Mouse (Mus musculus): ENCODE data around the gene Prpsap2. TPM values are rescaled to one million over a fixed set of nuclear protein-coding genes. Genes with fewer than 3 reads are reported as not detected.

The Prpsap2 gene
- polyA plus RNA-seq, 1 experiment = 6.4 TPM

GRCm38 (mm10) chr11:61760518-61760917 is 1.4 kb downstream of the Prpsap2 start:
- H3K27ac ChIP-seq (ENCODE audit: insufficient read depth, low read depth, low read length) = no peak overlapping the region
- no peaks in the 10 kb centered on the region for H3K27me3 ChIP-seq (ENCODE audit: control insufficient read depth, insufficient read depth, low read length)
- H3K4me3 ChIP-seq (ENCODE audit: low read depth, low read length) = no peak overlapping the region
- WGBS = 53% methylated on average over 5 of the region's 5 CpGs
- TF ChIP-seq POLR2A (IDR thresholded peaks at IDR 0.05; ENCODE audit: low read depth, low read length) = no peak
- TF ChIP-seq CTCF (IDR thresholded peaks at IDR 0.05; ENCODE audit: extremely low read depth, insufficient read length, insufficient replicate concordance, low read depth, low read length) = no peak
- H3K4me1 ChIP-seq (ENCODE audit: control insufficient read depth, insufficient read depth, insufficient read length, low read length) = peaks cover 5% of the 10 kb centered on the region; the same call in 1 of the 2 replicates
- peaks cover 6% of the 10 kb centered on the region; the same call in 1 of the 2 replicates for H3K36me3 ChIP-seq (ENCODE audit: control insufficient read depth, insufficient read depth, low read length)

GRCm38 (mm10) chr11:61757151-61757550 is 4.7 kb downstream of the Prpsap2 start:
- no peak for TF ChIP-seq POLR2A (IDR thresholded peaks at IDR 0.05; ENCODE audit: low read depth, low read length)
- TF ChIP-seq CTCF (IDR thresholded peaks at IDR 0.05; ENCODE audit: extremely low read depth, insufficient read length, insufficient replicate concordance, low read depth, low read length) = no peak
- 76% methylated on average over 2 of the region's 2 CpGs for WGBS
- H3K27ac ChIP-seq (ENCODE audit: insufficient read depth, low read depth, low read length) = no peak overlapping the region
- H3K27me3 ChIP-seq (ENCODE audit: control insufficient read depth, insufficient read depth, low read length) = no peaks in the 10 kb centered on the region
- H3K36me3 ChIP-seq (ENCODE audit: control insufficient read depth, insufficient read depth, low read length) = peaks cover 28% of the 10 kb centered on the region
- H3K4me3 ChIP-seq (ENCODE audit: low read depth, low read length) = no peak overlapping the region
- peaks cover 5% of the 10 kb centered on the region; the same call in 1 of the 2 replicates for H3K4me1 ChIP-seq (ENCODE audit: control insufficient read depth, insufficient read depth, insufficient read length, low read length)

GRCm38 (mm10) chr11:61751612-61752011 is 10.3 kb downstream of the Prpsap2 start:
- Histone ChIP-seq H3K4me3 (ENCODE audit: low read depth, low read length) (no peak overlapping the region), H3K36me3 (ENCODE audit: control insufficient read depth, insufficient read depth, low read length) (peaks cover 47% of the 10 kb centered on the region), H3K27me3 (ENCODE audit: control insufficient read depth, insufficient read depth, low read length) (no peaks in the 10 kb centered on the region), H3K27ac (ENCODE audit: insufficient read depth, low read depth, low read length) (no peak overlapping the region), H3K4me1 (ENCODE audit: control insufficient read depth, insufficient read depth, insufficient read length, low read length) (no peaks in the 10 kb centered on the region)
- 75% methylated on average over 5 of the region's 5 CpGs for WGBS
- TF ChIP-seq POLR2A (IDR thresholded peaks at IDR 0.05; ENCODE audit: low read depth, low read length) = no peak
- TF ChIP-seq CTCF (IDR thresholded peaks at IDR 0.05; ENCODE audit: extremely low read depth, insufficient read length, insufficient replicate concordance, low read depth, low read length) = peak; percentile 23; the same call in 1 of the 2 replicates

- no peak for TF ChIP-seq CTCF (IDR thresholded peaks at IDR 0.05; ENCODE audit: extremely low read depth, insufficient read length, insufficient replicate concordance, low read depth, low read length)
- no peak for TF ChIP-seq POLR2A (IDR thresholded peaks at IDR 0.05; ENCODE audit: low read depth, low read length)
- H3K36me3 ChIP-seq (ENCODE audit: control insufficient read depth, insufficient read depth, low read length) = peaks cover 41% of the 10 kb centered on the region
- H3K4me1 ChIP-seq (ENCODE audit: control insufficient read depth, insufficient read depth, insufficient read length, low read length) = no peaks in the 10 kb centered on the region
- 60% methylated on average over 3 of the region's 3 CpGs for WGBS
- H3K27me3 ChIP-seq (ENCODE audit: control insufficient read depth, insufficient read depth, low read length) = no peaks in the 10 kb centered on the region
- no peak overlapping the region for H3K4me3 ChIP-seq (ENCODE audit: low read depth, low read length)
- H3K27ac ChIP-seq (ENCODE audit: insufficient read depth, low read depth, low read length) = no peak overlapping the region
Measured at GRCm38 (mm10) chr11:61747161-61747560, 14.7 kb downstream of the Prpsap2 start.

GRCm38 (mm10) chr11:61745781-61746180 is 16.1 kb downstream of the Prpsap2 start:
- Histone ChIP-seq H3K36me3 (ENCODE audit: control insufficient read depth, insufficient read depth, low read length) (peaks cover 41% of the 10 kb centered on the region), H3K4me3 (ENCODE audit: low read depth, low read length) (no peak overlapping the region), H3K27ac (ENCODE audit: insufficient read depth, low read depth, low read length) (no peak overlapping the region), H3K4me1 (ENCODE audit: control insufficient read depth, insufficient read depth, insufficient read length, low read length) (no peaks in the 10 kb centered on the region), H3K27me3 (ENCODE audit: control insufficient read depth, insufficient read depth, low read length) (no peaks in the 10 kb centered on the region)
- no peak for TF ChIP-seq POLR2A (IDR thresholded peaks at IDR 0.05; ENCODE audit: low read depth, low read length)
- no peak for TF ChIP-seq CTCF (IDR thresholded peaks at IDR 0.05; ENCODE audit: extremely low read depth, insufficient read length, insufficient replicate concordance, low read depth, low read length)
- WGBS = 87% methylated on average over 9 of the region's 9 CpGs

GRCm38 (mm10) chr11:61744460-61744859 is 17.4 kb downstream of the Prpsap2 start:
- peaks cover 47% of the 10 kb centered on the region for H3K36me3 ChIP-seq (ENCODE audit: control insufficient read depth, insufficient read depth, low read length)
- 78% methylated on average over 3 of the region's 3 CpGs for WGBS
- H3K4me1 ChIP-seq (ENCODE audit: control insufficient read depth, insufficient read depth, insufficient read length, low read length) = no peaks in the 10 kb centered on the region
- H3K4me3 ChIP-seq (ENCODE audit: low read depth, low read length) = no peak overlapping the region
- no peak for TF ChIP-seq CTCF (IDR thresholded peaks at IDR 0.05; ENCODE audit: extremely low read depth, insufficient read length, insufficient replicate concordance, low read depth, low read length)
- TF ChIP-seq POLR2A (IDR thresholded peaks at IDR 0.05; ENCODE audit: low read depth, low read length) = no peak
- no peaks in the 10 kb centered on the region for H3K27me3 ChIP-seq (ENCODE audit: control insufficient read depth, insufficient read depth, low read length)
- H3K27ac ChIP-seq (ENCODE audit: insufficient read depth, low read depth, low read length) = no peak overlapping the region

GRCm38 (mm10) chr11:61743768-61744167 is 18.1 kb downstream of the Prpsap2 start:
- 90% methylated on average over 3 of the region's 3 CpGs for WGBS
- H3K4me3 ChIP-seq (ENCODE audit: low read depth, low read length) = no peak overlapping the region
- no peak overlapping the region for H3K27ac ChIP-seq (ENCODE audit: insufficient read depth, low read depth, low read length)
- H3K36me3 ChIP-seq (ENCODE audit: control insufficient read depth, insufficient read depth, low read length) = peaks cover 51% of the 10 kb centered on the region
- H3K4me1 ChIP-seq (ENCODE audit: control insufficient read depth, insufficient read depth, insufficient read length, low read length) = no peaks in the 10 kb centered on the region
- TF ChIP-seq CTCF (IDR thresholded peaks at IDR 0.05; ENCODE audit: extremely low read depth, insufficient read length, insufficient replicate concordance, low read depth, low read length) = no peak
- no peak for TF ChIP-seq POLR2A (IDR thresholded peaks at IDR 0.05; ENCODE audit: low read depth, low read length)
- H3K27me3 ChIP-seq (ENCODE audit: control insufficient read depth, insufficient read depth, low read length) = no peaks in the 10 kb centered on the region

Data from small intestine, adult 2 months (tissue).